Mouse (Mus musculus) layer of hippocampus, adult 18-20 months (tissue): Measurements from ENCODE around the gene Trim21. TPM values are rescaled to one million over a fixed set of nuclear protein-coding genes. Genes with fewer than 3 reads are reported as not detected.

ENCODE experiments used
- DNase-seq, 2 experiments: peaks; one replicate each; pipeline ENCODE4 v3.0.0; 2022; ENCODE audit warnings: low spot score in 2 of 2
- long read RNA-seq: library from polyadenylated mRNA; stranded (forward); transcript quantifications from one replicate; pipeline ENCODE4 v2.0.0, GENCODE M21; 2021
- total RNA-seq, 2 experiments: library from RNA; stranded (reverse); gene quantifications; 2 replicates each; pipeline ENCODE4 v1.2.3; 2021

Trim21 gene
- total RNA-seq: 1 to 10 TPM; 3.3 to 4.0 TPM
- long read RNA-seq, transcript Trim21-201 (8 exons, 2,793 nt): major isoform, 5 of 6 reads
- long read RNA-seq, partial matches to known transcripts: 0 of 6 reads
- long read RNA-seq, other reads (novel, unspliced or antisense): 1 of 6 reads

- DNase-seq: peak; percentile 30 to 61
Measured at GRCm38 (mm10) chr7:102564999-102565997, at the start of gene Trim21. Gene Trim21, minus strand, starts transcription at chr7:102565486.

- no peak for DNase-seq
Measured at GRCm38 (mm10) chr7:102597378-102598031, 32.2 kb upstream of the Trim21 start, which contains the start of gene Olfr552. Gene Olfr552, plus strand, starts transcription at chr7:102597770.

DNA sequence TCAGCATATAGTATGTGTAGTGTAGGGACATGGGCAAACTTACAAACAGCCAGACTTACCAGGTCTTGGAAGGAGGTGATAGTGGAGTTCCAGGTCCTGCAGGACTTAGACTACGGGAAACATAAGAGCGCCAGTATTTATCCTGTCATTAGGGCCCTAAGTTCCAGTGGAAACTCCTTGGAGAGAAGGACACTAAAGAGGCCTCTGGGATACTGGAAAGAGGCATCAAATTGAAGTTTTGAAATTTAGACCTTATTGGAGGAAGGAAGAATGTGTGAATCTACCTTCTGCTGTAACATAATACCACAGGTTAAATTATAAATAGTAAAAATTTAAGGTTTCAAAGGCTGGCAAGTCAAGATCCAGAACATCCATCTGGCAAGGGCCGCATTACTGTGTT is 26.5 kb upstream of the Trim21 start, which contains the start of gene Olfr551:
Gene Olfr551 (minus strand): TSS at position 101 of the 400 bp plus-strand sequence.
- DNase-seq: no peak

DNA sequence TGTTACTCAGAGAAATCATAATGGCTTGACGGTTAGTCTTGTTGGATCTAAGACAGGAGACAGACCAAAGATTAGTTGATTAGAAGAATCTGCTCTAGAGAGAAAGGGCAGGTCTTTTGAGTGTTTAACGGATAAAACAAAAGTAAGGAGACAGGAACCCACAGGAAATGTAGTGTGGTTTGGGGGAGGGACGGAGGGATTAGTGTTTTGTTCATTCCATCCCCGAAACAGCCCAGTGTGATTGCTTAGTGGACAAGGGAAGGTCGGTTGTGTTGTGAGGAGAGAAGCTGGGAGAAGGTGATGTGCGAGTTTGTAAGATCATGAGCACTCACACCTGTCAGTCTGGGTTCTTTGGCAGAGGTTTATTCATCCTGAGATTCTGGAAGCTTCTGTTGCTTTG is 10.7 kb upstream of the Trim21 start:
- DNase-seq: no peak

- DNase-seq: no peak
Measured at GRCm38 (mm10) chr7:102573174-102573830, 8.0 kb upstream of the Trim21 start.

GRCm38 (mm10) chr7:102571142-102571541 is 5.9 kb upstream of the Trim21 start, which contains the start of gene Olfr550:
Gene Olfr550, plus strand, starts transcription at chr7:102571442.
- DNase-seq: peak in 1 of 2 experiments; percentile 5

GRCm38 (mm10) chr7:102566219-102566618 is 933 bp upstream of the Trim21 start:
- no peak for DNase-seq

DNA sequence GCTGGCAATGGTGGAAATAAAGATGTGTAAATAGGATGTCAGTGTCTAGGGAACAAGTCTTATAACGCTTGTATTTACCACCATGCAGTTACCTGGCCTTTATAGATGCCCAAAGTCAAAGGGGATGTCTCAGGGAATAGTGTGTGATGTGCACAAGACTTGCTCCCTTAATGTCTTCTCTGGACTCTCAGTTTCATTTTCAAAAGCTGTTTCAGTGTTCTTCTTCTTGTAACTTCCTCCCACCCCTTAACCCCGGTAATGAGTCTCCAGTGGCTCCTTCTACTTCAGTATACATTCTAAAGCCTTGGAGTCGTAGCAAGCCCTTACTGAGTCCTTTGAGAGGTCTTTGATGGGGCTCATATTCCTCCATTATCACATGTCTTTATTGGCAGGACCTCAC is 12.0 kb downstream of the Trim21 start:
- no peak for DNase-seq

- no peak for DNase-seq
Measured at GRCm38 (mm10) chr7:102549570-102549969, 15.7 kb downstream of the Trim21 start, which contains the start of gene Olfr549. Gene Olfr549, plus strand, starts transcription at chr7:102549870.

GRCm38 (mm10) chr7:102541251-102541650 is 24.0 kb downstream of the Trim21 start:
- no peak for DNase-seq

DNA sequence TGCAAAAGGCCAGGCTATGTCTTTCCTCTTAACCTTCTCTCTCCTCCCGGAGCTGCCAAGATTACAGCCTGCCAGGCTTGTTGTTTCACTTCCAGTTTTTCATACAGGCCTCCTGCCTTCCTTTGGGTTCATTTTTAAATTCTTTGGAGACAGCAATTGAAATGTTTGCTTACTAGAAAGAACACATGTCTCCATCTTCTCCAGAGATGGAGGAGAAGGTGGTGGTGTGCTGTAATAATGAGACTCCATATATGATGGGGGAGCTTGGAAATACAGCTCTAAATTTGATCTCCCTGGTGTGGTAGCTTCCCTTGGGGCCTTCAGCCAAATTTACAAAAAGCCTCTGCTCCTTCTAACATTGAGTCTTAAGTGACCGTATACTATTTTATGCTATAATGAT is 24.7 kb downstream of the Trim21 start, which contains the start of gene Olfr548-ps1:
Gene Olfr548-ps1 (plus strand): TSS at position 301 of the 400 bp plus-strand sequence.
- no peak for DNase-seq

DNA sequence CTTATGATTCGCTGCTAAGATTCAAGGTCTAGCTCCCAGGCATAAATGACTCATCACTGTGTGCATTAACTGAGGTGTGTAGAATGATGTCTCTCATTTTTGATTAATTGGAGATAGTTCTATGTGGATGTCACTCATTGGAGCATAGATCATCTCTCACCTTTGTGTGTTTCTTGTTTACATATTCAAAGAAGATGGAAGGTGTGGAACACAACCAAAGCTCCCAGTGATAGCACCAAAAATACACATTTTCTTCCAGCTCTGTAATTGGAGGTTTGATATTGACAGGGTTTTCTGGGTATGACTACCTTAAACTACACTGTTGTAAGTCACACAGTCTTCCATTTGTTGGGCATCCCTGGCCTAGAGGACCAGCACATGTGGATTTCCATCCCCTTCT is 30.8 kb downstream of the Trim21 start, which contains the start of gene Olfr547:
Gene Olfr547 (plus strand): TSS at position 301 of the 400 bp plus-strand sequence.
- no peak for DNase-seq

DNA sequence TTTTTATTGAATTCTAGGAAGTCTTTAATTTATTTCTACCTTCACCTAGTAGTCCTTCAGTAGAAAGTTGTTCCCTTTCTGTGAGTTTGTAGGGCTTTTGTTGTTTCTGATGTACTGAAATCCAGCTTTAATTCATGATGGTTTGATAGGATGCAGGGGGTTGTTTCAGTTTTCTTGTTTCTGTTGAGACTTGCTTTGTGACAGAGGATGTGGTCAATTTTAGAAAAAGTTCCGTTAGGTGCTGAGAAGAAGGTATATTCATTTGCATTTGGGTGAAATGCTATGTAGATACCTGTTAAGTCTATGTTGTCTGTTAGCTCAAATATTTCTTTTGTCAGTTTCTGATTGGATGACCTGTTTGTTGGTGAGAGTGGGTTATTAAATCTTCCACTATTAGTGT is 36.2 kb downstream of the Trim21 start:
- no peak for DNase-seq

GRCm38 (mm10) chr7:102517051-102517335 is 48.3 kb downstream of the Trim21 start:
- peak in 1 of 2 experiments; percentile 19 for DNase-seq

GRCm38 (mm10) chr7:102516261-102517050 is 48.8 kb downstream of the Trim21 start:
- DNase-seq: no peak

- no peak for DNase-seq
Measured at GRCm38 (mm10) chr7:102514144-102514543, 51.1 kb downstream of the Trim21 start.

DNA sequence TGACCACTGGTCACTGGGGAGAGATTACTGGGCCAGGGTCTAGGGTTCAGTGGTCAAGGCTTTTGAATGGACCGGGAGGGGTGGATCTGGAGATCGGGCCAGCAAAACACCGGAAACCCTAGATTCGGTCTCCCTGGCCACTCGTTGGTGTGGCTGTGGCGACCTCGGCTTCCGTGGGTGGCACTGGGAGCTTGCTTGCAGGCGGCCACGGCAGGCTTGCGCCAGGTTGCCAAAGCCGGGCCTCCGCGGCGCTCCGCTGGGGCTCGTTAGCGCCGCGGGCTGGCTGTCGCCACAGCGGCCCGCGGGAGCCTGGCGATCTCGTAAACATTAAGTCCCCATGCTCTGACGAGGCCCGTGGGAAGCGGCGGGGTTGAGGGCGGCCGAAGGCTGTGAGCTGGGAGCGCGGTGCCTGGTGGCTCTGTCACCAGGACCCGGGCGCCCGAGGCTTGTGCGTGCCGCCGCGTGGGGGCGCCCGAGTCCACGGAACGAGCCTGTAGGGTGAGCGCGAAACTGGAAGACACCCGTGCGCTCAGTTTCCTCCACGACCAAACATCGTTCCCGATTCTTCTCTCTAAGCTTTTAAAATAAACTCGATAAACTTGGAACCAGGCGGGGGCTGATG is 52.4 kb downstream of the Trim21 start:
- peak; percentile 65 to 89 for DNase-seq

GRCm38 (mm10) chr7:102511927-102512326 is 53.4 kb downstream of the Trim21 start:
- no peak for DNase-seq

DNA sequence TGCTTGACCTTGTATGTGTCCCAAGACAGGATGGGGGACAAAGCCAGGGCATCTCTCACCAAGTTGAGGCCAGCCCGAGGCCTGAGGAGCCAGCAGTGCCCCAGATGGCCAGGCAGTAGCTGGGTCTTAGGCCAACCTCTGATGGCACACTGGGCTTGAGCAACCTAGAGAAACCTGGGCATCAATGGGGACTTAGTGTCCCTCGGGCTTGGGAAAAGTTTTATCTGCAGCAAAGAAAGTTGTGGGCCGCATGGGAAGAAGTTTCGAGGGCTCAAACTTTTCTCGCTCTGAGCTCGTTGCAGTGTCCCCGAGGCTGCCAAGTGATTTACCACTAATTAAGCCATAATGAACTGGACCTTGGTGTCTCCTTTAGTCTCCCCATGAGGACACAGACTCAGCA is 55.6 kb downstream of the Trim21 start:
- no peak for DNase-seq

- DNase-seq: no peak
Measured at GRCm38 (mm10) chr7:102508666-102509065, 56.6 kb downstream of the Trim21 start.
